Mouse (Mus musculus): ENCODE measurements around the gene Actg2. TPM values are rescaled to one million over a fixed set of nuclear protein-coding genes. Genes with fewer than 3 reads are reported as not detected.

Actg2 gene
- 11.8 TPM for polyA plus RNA-seq (2017; shearing (Covaris generic))

GRCm38 (mm10) chr6:83536028-83536794, at the start of gene Actg2:
Gene Actg2 (minus strand): TSS chr6:83536265.

DNA sequence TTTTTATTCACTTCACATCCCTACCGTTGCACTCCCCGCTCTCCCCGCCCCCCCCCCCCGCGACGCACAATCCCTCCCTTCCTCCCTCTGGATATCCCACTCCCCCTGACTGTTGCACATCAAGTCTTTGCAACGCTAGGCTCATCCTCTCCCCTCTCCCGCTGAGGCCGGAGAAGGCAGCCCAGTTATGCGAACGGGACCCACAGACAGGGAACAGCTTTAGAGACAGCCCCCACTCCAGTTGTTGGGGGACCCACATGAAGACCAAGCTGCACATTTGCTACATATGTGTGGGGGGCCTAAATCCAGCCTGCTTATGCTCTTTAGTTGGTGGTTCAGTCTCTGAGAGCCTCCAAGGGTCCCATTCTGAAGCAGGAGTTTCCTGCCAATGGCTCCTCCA, 36.6 kb upstream of the Actg2 start, which contains the start of gene Stambp:
Gene Stambp (minus strand): TSS at position 59 of the 400 bp plus-strand sequence.

DNA sequence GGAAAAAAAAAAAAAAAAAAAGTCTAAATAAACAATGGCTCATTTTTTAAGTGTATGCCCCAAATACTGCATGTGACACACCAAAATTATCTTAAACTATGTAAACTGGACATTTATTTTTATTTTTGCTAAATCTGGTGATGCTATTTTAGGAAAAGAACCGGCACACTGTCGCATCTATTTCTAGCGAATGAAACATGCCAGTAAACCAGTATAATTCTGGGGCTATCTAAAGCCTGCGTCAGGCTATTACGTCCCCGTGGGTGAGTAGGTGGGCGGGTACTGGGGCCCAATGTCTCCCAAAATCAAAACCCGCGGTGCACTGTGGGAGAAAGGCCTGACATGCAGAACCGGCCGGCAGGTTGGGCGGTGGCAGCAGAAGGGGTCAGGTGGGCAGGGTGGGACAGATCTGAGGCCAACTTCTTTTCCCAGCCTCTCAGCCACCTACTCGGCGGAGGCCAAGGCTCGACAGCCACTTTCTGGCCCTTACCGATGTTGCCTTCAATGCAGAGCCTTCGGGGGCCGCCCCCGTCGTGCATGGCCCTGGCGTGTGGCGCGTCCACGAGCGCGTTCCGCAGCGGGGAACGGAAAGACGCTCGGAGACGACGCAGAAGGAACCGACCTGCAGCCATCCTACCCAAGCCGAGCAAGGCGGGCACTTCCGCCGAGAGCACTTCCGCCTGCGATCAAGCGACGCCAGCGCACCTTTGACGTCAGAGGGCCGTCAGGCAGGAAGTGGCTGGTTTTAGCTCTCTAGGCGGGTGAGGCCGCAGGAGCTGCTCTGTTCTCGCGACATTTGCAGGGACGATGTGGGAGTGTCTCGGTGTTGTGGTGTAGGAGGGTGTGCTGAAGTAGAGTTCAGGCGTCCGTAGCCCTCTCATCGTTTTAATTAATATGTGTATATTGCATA, 29.6 kb downstream of the Actg2 start, which contains the start of gene Dguok:
Gene Dguok (minus strand): TSS at position 712 of the 910 bp plus-strand sequence.

Other genes with a start within 250 kb of the Actg2 start
- 72.1 TPM for gene Mthfd2, start 210.4 kb downstream of the Actg2 start, polyA plus RNA-seq (2017; shearing (Covaris generic))
- 160 TPM for gene Mob1a, start 210.2 kb downstream of the Actg2 start, polyA plus RNA-seq (2017; shearing (Covaris generic))
- 102 TPM for gene Bola3, start 187.1 kb downstream of the Actg2 start, polyA plus RNA-seq (2017; shearing (Covaris generic))
- gene Tet3, start 77.2 kb downstream of the Actg2 start, polyA plus RNA-seq (2017; shearing (Covaris generic)), result 66.2 TPM
- gene Dguok, start 29.3 kb downstream of the Actg2 start, polyA plus RNA-seq (2017; shearing (Covaris generic)), result 130 TPM
- 32.3 TPM for gene Stambp, start 36.5 kb upstream of the Actg2 start, polyA plus RNA-seq (2017; shearing (Covaris generic))
- not detected for gene Clec4f, start 119.9 kb upstream of the Actg2 start, polyA plus RNA-seq (2017; shearing (Covaris generic))
- gene Cd207, start 141.6 kb upstream of the Actg2 start, polyA plus RNA-seq (2017; shearing (Covaris generic)), result 0.12 TPM
- gene Vax2, start 175.0 kb upstream of the Actg2 start, polyA plus RNA-seq (2017; shearing (Covaris generic)), result 0.53 TPM
- gene Atp6v1b1, start 206.7 kb upstream of the Actg2 start, polyA plus RNA-seq (2017; shearing (Covaris generic)), result not detected
- gene Ankrd53, start 226.4 kb upstream of the Actg2 start, polyA plus RNA-seq (2017; shearing (Covaris generic)), result 0.10 TPM
- gene Tex261, start 239.5 kb upstream of the Actg2 start, polyA plus RNA-seq (2017; shearing (Covaris generic)), result 106 TPM